Mouse (Mus musculus) heart, adult 18-20 months (tissue): ENCODE data around the gene Klhl7. TPM values are rescaled to one million over a fixed set of nuclear protein-coding genes. Genes with fewer than 3 reads are reported as not detected.
A peak's percentile ranks its signal among the peaks of the same experiment; 100 is the strongest.

ENCODE experiments used
- DNase-seq, 2 experiments: peaks; one replicate each; pipeline ENCODE4 v3.0.0; 2021 to 2022; ENCODE audit warnings: mixed read lengths in 1 of 2
- long read RNA-seq, 2 experiments: library from polyadenylated mRNA; stranded (forward); transcript quantifications; one replicate each; pipeline ENCODE4 v2.0.0; 2021
- total RNA-seq, 2 experiments: library from RNA; stranded (reverse); gene quantifications; 2 replicates each; pipeline ENCODE4 v1.2.3; 2021

The Klhl7 gene
- total RNA-seq: 10 to 100 TPM; 44.6 to 46.4 TPM
- long read RNA-seq, experiment 1, transcript Klhl7-201 (11 exons, 2,966 nt): major isoform, 52 of 59 reads
- long read RNA-seq, experiment 1, partial matches to known transcripts: 4 of 59 reads
- long read RNA-seq, experiment 1, other reads (novel, unspliced or antisense): 3 of 59 reads
- long read RNA-seq, experiment 2, transcript Klhl7-201 (11 exons, 2,966 nt): major isoform, 15 of 22 reads
- long read RNA-seq, experiment 2, partial matches to known transcripts: 3 of 22 reads
- long read RNA-seq, experiment 2, other reads (novel, unspliced or antisense): 4 of 22 reads

GRCm38 (mm10) chr5:24100106-24100809 is at the start of gene Klhl7:
TSS of gene Klhl7 (plus strand) at chr5:24100605.
- peak; percentile 90 for DNase-seq

DNA sequence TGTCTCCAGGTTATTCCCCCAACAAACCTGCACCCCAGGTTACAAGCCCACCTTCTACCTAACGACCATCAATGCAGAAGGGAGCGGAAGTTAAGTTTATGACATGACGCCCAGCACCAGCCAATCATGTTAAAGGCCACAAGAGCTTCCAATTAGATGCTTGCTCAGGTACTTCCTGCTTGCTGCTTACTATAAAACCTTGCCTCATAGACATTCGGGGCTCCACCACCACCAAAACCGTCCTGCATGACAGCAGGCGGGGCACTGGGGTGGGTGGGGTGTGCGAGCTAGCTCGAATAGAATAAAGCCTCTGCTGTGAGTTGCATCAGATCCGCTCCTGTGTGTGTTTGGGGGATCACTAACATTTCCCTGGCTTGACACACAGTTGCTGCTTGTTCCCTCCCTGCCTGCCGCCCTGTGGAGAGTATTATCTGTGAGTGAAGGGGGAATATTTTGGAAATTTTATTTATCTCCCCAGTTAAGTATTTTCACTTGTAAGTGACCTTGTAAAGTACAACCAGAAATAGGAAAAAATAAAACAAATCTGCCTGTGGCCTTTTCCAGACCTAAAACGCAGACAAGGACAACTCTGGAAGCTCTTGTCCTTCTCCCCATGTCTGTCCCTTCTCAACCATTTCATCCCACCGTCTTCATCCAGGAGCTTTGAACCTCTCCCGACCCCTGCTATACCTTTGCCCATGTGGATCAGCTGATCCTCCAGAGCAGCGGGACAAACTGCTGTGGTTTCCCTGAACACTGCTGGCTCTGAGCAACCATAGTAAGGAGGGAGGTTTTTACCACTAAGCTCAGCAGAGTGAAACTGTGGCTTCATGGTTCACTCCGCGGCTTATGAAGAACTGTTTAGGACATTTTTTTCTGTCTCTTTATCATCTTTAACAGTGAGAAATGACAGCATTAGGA is 48.4 kb upstream of the Klhl7 start:
- peak in 1 of 2 experiments; percentile 31 for DNase-seq

DNA sequence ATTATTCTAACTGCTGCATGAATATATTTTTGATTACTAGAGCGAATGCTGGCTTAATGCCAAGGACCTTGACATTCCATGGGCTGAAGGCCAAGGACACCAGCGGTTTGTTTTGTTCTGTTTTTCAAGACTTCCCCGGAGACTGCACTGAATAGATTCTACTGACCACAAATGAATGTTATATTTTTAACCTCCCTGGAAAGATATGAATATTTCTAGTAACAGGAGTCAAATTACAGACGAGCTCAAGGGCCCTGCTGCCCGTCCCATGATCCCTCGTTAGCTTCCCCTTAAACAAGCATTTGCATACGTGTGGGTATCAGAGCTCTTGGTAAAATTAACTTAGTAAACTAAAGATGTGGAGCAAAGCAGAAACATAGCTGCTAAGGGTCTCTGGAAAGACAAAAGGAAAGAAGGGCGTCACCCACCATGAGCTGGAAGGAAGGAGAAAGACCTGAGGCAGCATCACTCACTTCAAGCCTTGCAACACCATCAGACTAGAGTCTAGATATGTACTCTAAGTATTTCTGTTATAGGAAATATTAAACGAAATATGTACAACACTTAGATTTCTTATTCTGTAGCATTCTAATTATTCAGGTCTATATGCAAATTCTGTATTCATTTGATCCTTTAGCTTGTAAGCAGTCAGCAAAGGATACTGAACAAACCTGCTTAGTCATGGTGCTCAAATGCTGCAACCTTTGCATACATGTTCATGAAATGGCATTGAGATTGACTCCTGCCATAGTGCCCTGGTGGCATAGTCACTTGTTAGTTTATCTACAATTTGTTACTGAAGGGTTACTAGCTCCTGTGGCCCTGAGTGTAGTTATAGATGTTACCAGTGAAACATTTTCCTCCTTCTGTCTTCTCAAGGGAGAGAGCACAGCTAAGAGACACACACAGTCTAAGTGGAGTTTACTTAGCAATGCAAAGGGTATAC is 46.9 kb upstream of the Klhl7 start:
- peak; percentile 73 to 77 for DNase-seq

GRCm38 (mm10) chr5:24054382-24054781 is 46.0 kb upstream of the Klhl7 start:
- no peak for DNase-seq

DNA sequence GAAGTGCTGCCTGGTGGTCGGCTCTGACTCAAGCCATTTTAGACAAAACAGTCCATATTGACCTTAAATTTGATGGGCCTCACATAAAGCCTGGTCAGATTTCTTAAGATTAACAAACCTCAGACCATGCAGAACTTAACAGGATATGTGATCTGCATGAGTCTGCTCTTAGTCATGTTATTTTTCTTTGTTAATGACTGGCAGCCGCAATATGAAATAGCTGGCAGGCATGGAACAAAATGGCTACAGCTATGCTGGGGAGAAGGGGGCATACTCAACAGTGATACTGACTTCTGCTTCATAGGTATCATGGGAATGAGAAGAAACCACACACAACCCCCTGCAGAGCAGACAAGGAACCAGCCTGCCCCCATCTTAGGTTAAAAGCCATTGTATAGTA is 43.5 kb upstream of the Klhl7 start:
- DNase-seq: no peak

DNA sequence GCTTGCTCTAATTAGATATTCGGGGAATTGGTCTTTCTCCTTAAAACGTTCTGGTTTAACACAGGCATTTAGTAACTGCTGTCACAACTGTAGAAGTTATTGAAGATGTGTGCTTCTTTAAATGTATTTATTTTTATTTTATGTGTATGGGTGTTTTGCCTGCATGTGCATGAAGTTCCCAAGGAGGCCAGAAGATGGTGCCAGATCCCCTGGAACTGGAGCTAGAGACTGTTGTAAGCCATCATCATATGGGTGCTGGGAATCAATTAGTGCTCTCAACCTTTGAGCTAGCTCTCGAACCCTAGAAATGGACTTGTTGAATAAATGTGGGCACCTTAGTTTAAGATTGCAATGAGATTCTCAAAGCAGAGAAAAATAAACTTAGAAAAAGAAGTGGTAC is 42.8 kb upstream of the Klhl7 start:
- no peak for DNase-seq

DNA sequence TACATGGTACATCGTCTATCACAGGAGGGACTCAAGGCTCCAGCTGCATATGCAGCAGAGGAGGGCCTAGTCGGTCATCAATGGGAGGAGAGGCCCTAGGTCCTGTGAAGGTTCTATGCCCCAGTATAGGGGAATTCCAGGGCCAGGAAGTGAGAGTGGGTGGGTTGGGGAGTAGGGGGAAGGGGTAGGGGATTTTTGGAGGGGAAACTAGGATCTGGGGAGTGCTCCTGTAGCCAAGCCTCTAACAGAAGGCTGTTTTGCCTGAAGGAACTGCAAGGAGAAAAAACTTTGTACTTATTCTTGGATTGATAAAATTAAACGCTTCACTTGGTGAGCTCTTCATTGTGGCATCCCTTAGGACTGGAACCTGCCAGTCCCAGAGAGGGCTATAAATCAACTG is 39.5 kb upstream of the Klhl7 start:
- no peak for DNase-seq

GRCm38 (mm10) chr5:24063034-24063433 is 37.4 kb upstream of the Klhl7 start:
- DNase-seq: no peak

- no peak for DNase-seq
These were observed 36.9 kb upstream of the Klhl7 start for GRCm38 (mm10) chr5:24063545-24063944.

- no peak for DNase-seq
These were observed 31.4 kb upstream of the Klhl7 start for GRCm38 (mm10) chr5:24068955-24069354.

GRCm38 (mm10) chr5:24072031-24072430 is 28.4 kb upstream of the Klhl7 start:
- no peak for DNase-seq

DNA sequence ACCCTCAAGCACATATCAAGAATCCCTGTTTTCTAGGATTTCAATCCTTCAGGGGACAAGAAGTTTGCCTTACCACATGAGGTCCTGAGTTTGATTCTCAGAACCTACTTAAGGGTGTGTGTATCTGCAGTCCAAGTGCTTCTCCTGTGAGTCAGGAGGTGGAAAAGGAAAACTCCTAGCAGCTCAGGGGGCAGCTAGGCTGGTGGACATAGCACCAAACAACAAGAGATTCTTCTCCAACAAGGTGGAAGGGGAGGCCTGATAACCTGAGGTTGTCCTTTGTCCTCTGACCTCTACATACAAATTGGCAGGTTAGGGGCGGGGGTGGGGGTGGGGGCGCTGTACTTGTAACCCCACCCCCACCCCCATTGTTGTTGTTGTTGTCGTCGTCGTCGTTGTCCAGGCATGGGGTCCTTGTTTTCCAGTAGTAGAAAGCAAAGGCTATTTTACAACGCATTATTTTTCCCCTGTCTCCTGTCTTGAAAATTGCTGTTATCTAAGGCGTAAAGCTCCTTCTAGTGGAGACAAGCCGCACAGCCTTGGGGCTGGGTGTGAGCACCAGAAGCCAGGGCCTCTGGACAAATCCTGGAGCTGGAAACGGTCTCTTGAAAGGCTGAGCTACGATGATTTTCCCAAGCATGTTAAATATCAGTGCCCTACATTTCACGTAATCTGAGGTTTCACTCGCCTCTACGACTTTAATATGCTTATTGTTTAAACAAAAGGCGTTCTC is 23.3 kb upstream of the Klhl7 start:
- DNase-seq: peak; percentile 84 to 87

- no peak for DNase-seq
These were observed 22.6 kb upstream of the Klhl7 start for GRCm38 (mm10) chr5:24077739-24078306.

DNA sequence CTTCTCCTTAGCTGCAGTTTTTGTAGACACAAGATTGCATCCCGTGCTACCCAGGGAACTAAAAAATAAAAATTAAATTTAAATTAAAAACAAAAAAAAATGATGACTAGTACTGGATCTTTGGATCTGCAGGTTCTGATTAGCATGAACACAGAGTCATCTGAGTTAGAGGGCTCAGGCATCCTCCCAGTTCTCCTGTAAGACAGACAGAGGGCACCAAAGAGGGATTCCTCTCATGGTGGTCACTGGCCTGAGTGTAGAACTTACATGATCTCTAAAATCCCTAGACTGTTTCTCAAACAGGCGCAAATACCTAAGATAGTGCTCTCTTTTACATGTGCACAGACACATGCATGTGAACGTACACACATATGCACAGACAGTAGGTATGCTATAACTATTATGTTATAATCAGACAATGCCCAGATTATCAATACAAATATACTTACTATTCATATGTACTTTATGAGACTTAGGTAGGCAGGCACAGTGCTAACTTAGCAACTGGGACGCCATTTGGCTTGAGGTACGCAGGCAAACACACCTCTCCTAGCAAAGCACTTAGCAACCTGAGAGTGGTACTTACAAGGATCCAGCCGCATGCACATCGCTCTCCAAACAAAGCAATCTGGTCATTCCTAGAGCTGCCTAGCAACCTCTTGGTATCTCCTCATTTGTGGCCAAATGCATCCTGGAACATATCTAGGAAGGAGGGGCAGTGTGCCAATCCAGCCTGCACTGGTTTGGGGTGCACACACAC is 21.8 kb upstream of the Klhl7 start:
- DNase-seq: no peak

- DNase-seq: no peak
These were observed 19.6 kb upstream of the Klhl7 start for GRCm38 (mm10) chr5:24080826-24081225.

- no peak for DNase-seq
These were observed 15.6 kb upstream of the Klhl7 start for GRCm38 (mm10) chr5:24084835-24085234.

- no peak for DNase-seq
These were observed 14.2 kb upstream of the Klhl7 start for GRCm38 (mm10) chr5:24086241-24086640.

DNA sequence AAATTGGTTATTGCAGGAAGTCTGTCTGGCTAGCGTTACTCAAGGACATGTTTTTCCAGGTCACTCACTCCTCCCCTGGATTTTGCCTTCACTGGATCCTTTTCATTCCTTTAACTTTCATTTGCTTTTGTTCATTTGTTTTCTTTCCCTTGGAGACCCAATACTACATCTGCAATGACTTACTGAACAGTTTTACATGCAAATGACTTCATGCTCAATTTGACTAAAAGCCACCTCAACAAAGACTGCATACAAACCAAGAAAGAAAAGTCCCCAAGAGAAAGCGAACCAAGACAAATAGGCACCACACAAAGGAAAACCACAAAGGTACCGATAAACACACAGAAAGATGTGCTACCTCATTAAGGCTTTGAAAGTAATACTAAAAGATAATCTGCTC is 13.5 kb upstream of the Klhl7 start:
- no peak for DNase-seq

DNA sequence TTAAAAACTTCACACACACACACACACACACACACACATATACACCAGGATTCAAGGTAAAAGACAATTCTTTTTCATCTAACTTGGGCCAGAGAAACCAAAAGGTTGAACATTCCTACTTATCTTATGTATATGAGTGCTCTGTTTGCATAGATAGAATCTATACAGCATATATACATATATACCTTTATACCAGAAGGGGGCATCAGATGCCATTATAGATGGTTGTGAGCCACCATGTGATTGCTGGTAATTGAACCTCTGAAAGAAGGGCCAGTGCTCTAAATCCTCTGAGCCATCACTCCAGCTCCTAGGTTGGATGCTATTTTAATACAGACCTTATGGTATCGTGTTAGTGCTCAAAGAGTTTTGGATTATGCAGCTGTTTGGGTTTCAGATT is 12.0 kb upstream of the Klhl7 start:
- DNase-seq: no peak

DNA sequence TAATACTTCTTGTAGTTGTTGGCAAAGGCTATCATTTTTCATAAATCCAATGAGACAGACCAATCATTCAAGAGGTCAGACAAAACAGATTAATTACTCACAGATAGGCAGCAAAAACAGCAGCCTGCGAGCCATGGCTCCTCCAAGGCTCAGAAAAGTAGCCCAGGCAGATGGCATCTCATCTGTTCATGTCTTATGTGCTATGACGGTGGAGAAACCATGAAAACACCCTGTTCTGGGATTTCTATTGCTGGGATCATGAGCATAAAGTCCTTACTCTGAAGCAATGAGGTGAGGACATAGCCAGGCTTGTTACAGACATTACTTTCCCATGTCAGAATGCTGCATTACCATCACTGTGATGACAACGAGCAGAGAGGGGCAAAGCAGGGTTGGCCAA is 7.9 kb upstream of the Klhl7 start:
- no peak for DNase-seq
